In genomic region chr5:137539291-137539801, GRCm38 (mm10) we compare ENCODE assay signal across 15 mouse cellular contexts. TPM values are rescaled to one million over a fixed set of nuclear protein-coding genes. Genes with fewer than 3 reads are reported as not detected.
DNase-seq lines count a peak whose midpoint lies in the region; ATAC-seq and TF ChIP-seq lines count a peak whose summit lies in the region.
"Had no signal": no experiment of that assay in that cellular context is flagged by ENCODE, and none has a peak within 500 bp of the region (broad histone marks: within the 10 kb centered on the region; RNA-seq: fewer than 3 reads in every experiment).

No protein-coding gene starts in this region.

- no peaks in the 10 kb centered on the region for H3K27me3 ChIP-seq in heart, postnatal 0 days (ENCODE audit: control insufficient read depth, insufficient read depth, low read length)
- H3K27me3 ChIP-seq in midbrain, embryonic 14.5 days (ENCODE audit: control insufficient read depth, insufficient read depth, low read length) = no peaks in the 10 kb centered on the region
- no peaks in the 10 kb centered on the region for H3K27me3 ChIP-seq in midbrain, embryonic 15.5 days (replicated peaks)
- H3K27me3 ChIP-seq in forebrain, embryonic 14.5 days (replicated peaks; ENCODE audit: control insufficient read depth, insufficient read depth, low read length) = no peaks in the 10 kb centered on the region
- H3K27me3 ChIP-seq: embryonic facial prominence, embryonic 15.5 days had no signal

- H3K9ac ChIP-seq in heart, postnatal 0 days (replicated peaks; ENCODE audit: low read depth, low read length) = no peak overlapping the region; the same call in 1 of the 2 replicates
- H3K9ac ChIP-seq in midbrain, embryonic 14.5 days (replicated peaks; ENCODE audit: low read length) = no peak overlapping the region
- H3K9ac ChIP-seq in midbrain, embryonic 15.5 days = no peak overlapping the region
- no peak overlapping the region for H3K9ac ChIP-seq in forebrain, embryonic 14.5 days (ENCODE audit: low read length)
- H3K9ac ChIP-seq: embryonic facial prominence, embryonic 15.5 days had no signal

- peak; percentile 25 for DNase-seq in heart, postnatal 0 days (ENCODE audit: low spot score)
- DNase-seq in heart, postnatal 4 days = no peak
- DNase-seq in midbrain, embryonic 14.5 days = peak; percentile 74
- peak; percentile 87 for DNase-seq in cerebellum, adult 11-12 months
- peak; percentile 83 for DNase-seq in forebrain, embryonic 14.5 days (ENCODE audit: low spot score)
- no peak for DNase-seq in yolk sac, embryonic 10.5 days (ENCODE audit: low spot score)

- peak; percentile 51 for ATAC-seq in heart, postnatal 0 days (ENCODE audit: insufficient read depth, low read depth)
- ATAC-seq in midbrain, embryonic 14.5 days (ENCODE audit: low FRiP score, low TSS enrichment) = no peak
- ATAC-seq in midbrain, embryonic 15.5 days (replicated peaks) = no peak
- peak; percentile 37; the same call in 1 of the 2 replicates for ATAC-seq in forebrain, embryonic 14.5 days
- ATAC-seq in erythroblast, adult 5-6 weeks (replicated peaks; ENCODE audit: low FRiP score, poor library complexity, severe bottlenecking) = no peak

- no peak overlapping the region for H3K4me3 ChIP-seq in heart, postnatal 0 days (ENCODE audit: low read depth, low read length)
- H3K4me3 ChIP-seq in midbrain, embryonic 14.5 days (replicated peaks; ENCODE audit: low read depth, low read length) = no peak overlapping the region
- no peak overlapping the region for H3K4me3 ChIP-seq in midbrain, embryonic 15.5 days
- H3K4me3 ChIP-seq in forebrain, embryonic 14.5 days (ENCODE audit: low read depth, low read length) = no peak overlapping the region
- H3K4me3 ChIP-seq: embryonic facial prominence, embryonic 15.5 days; limb, embryonic 10.5 days had no signal

- WGBS in heart, postnatal 0 days = 21% methylated on average over 7 of the region's 7 CpGs
- WGBS in midbrain, embryonic 14.5 days = 54% methylated on average over 7 of the region's 7 CpGs
- 58% methylated on average over 7 of the region's 7 CpGs for WGBS in midbrain, embryonic 15.5 days
- 33% methylated on average over 7 of the region's 7 CpGs for WGBS in forebrain, embryonic 14.5 days

- no peaks in the 10 kb centered on the region for H3K36me3 ChIP-seq in heart, postnatal 0 days (replicated peaks; ENCODE audit: control insufficient read depth, insufficient read depth, low read length)
- no peaks in the 10 kb centered on the region for H3K36me3 ChIP-seq in midbrain, embryonic 14.5 days (ENCODE audit: control insufficient read depth, insufficient read depth, low read length)
- no peaks in the 10 kb centered on the region for H3K36me3 ChIP-seq in midbrain, embryonic 15.5 days (replicated peaks)
- no peaks in the 10 kb centered on the region for H3K36me3 ChIP-seq in forebrain, embryonic 14.5 days (ENCODE audit: control insufficient read depth, insufficient read depth, low read length)
- H3K36me3 ChIP-seq: embryonic facial prominence, embryonic 15.5 days; limb, embryonic 10.5 days had no signal

- TF ChIP-seq EP300 in heart, postnatal 0 days (IDR thresholded peaks at IDR 0.05; ENCODE audit: low read depth) = no peak

- TF ChIP-seq CTCF in heart, postnatal 0 days (IDR thresholded peaks at IDR 0.05; ENCODE audit: low read depth) = no peak

- peak overlapping the region; percentile 17 for H3K4me2 ChIP-seq in heart, postnatal 0 days (ENCODE audit: low read depth, low read length)
- H3K4me2 ChIP-seq in midbrain, embryonic 14.5 days (ENCODE audit: low read length) = no peak overlapping the region
- no peak overlapping the region for H3K4me2 ChIP-seq in midbrain, embryonic 15.5 days
- no peak overlapping the region for H3K4me2 ChIP-seq in forebrain, embryonic 14.5 days (ENCODE audit: low read length)
- H3K4me2 ChIP-seq: embryonic facial prominence, embryonic 15.5 days had no signal

- H3K27ac ChIP-seq in heart, postnatal 0 days (ENCODE audit: low read depth) = no peak overlapping the region
- H3K27ac ChIP-seq in midbrain, embryonic 14.5 days (replicated peaks; ENCODE audit: low read depth, low read length) = no peak overlapping the region
- H3K27ac ChIP-seq in midbrain, embryonic 15.5 days = no peak overlapping the region
- no peak overlapping the region for H3K27ac ChIP-seq in forebrain, embryonic 14.5 days (ENCODE audit: low read depth, low read length)
- H3K27ac ChIP-seq: embryonic facial prominence, embryonic 15.5 days; kidney, postnatal 0 days; limb, embryonic 10.5 days; macrophage had no signal

- H3K9me3 ChIP-seq in heart, postnatal 0 days (replicated peaks; ENCODE audit: control insufficient read depth, low read length) = no peaks in the 10 kb centered on the region
- H3K9me3 ChIP-seq in midbrain, embryonic 14.5 days (ENCODE audit: control insufficient read depth, low read length) = no peaks in the 10 kb centered on the region
- no peaks in the 10 kb centered on the region for H3K9me3 ChIP-seq in midbrain, embryonic 15.5 days
- H3K9me3 ChIP-seq in forebrain, embryonic 14.5 days (replicated peaks; ENCODE audit: control insufficient read depth, low read length) = no peaks in the 10 kb centered on the region
- H3K9me3 ChIP-seq: embryonic facial prominence, embryonic 15.5 days; limb, embryonic 10.5 days had no signal

- peaks cover 4% of the 10 kb centered on the region for H3K4me1 ChIP-seq in heart, postnatal 0 days (ENCODE audit: control insufficient read depth, insufficient read depth)
- no peaks in the 10 kb centered on the region for H3K4me1 ChIP-seq in midbrain, embryonic 14.5 days (ENCODE audit: control insufficient read depth, insufficient read depth, low read length)
- no peaks in the 10 kb centered on the region for H3K4me1 ChIP-seq in midbrain, embryonic 15.5 days
- H3K4me1 ChIP-seq in forebrain, embryonic 14.5 days (ENCODE audit: control insufficient read depth, insufficient read depth, low read length) = peaks cover 5% of the 10 kb centered on the region; the same call in 1 of the 2 replicates
- H3K4me1 ChIP-seq: embryonic facial prominence, embryonic 15.5 days; limb, embryonic 10.5 days had no signal

RNA-seq across cellular contexts. Expression of gene Gnb2, which starts 6.0 kb away (rescaled TPM):
- total RNA-seq in heart, postnatal 0 days (2014; rRNA removed; ENCODE audit: low replicate concordance) = 599 and 872 TPM in 2 replicates
- polyA plus RNA-seq in heart, postnatal 0 days (2015; fragmentation: Nextera tagmentation; extraction: Ambion mirVana) = 301 TPM in 2 replicates
- total RNA-seq in heart, postnatal 4 days (2021) = 100 to 1,000 TPM; 560 to 578 TPM
- 633 and 757 TPM in 2 replicates for polyA plus RNA-seq in midbrain, embryonic 14.5 days (2014; fragmentation: Nextera tagmentation; extraction: Ambion mirVana)
- 525 and 570 TPM in 2 replicates for polyA plus RNA-seq in midbrain, embryonic 15.5 days (2015; fragmentation: Nextera tagmentation; extraction: Ambion mirVana)
- polyA plus RNA-seq in forebrain, embryonic 14.5 days (2014; fragmentation: Nextera tagmentation; extraction: Ambion mirVana) = 598 and 644 TPM in 2 replicates
- 77.0 and 113 TPM in 2 replicates for total RNA-seq in erythroblast, adult 5-6 weeks (2015; ENCODE audit: low replicate concordance)
- 94.2 and 96.3 TPM in 2 replicates for total RNA-seq in erythroblast, adult 5-6 weeks (2017; ENCODE audit: low replicate concordance)

RNA-seq across cellular contexts. Expression of gene Epo, which starts 6.3 kb away (rescaled TPM):
- not detected in 2 replicates for total RNA-seq in heart, postnatal 0 days (2014; rRNA removed; ENCODE audit: low replicate concordance)
- polyA plus RNA-seq in heart, postnatal 0 days (2015; fragmentation: Nextera tagmentation; extraction: Ambion mirVana) = not detected in 2 replicates
- total RNA-seq in heart, postnatal 4 days (2021) = not detected
- not detected in 2 replicates for polyA plus RNA-seq in midbrain, embryonic 14.5 days (2014; fragmentation: Nextera tagmentation; extraction: Ambion mirVana)
- not detected in 2 replicates for polyA plus RNA-seq in midbrain, embryonic 15.5 days (2015; fragmentation: Nextera tagmentation; extraction: Ambion mirVana)
- not detected in 2 replicates for polyA plus RNA-seq in forebrain, embryonic 14.5 days (2014; fragmentation: Nextera tagmentation; extraction: Ambion mirVana)
- not detected in 2 replicates for total RNA-seq in erythroblast, adult 5-6 weeks (2015; ENCODE audit: low replicate concordance)
- not detected in 2 replicates for total RNA-seq in erythroblast, adult 5-6 weeks (2017; ENCODE audit: low replicate concordance)
- total RNA-seq: heart, adult 8-10 months had no signal
- polyA plus RNA-seq: embryonic facial prominence, embryonic 15.5 days; kidney, postnatal 0 days; macrophage; neural tube, embryonic 14.5 days had no signal

RNA-seq across cellular contexts. Expression of gene Actl6b, which starts 14.0 kb away (rescaled TPM):
- total RNA-seq in heart, postnatal 0 days (2014; rRNA removed; ENCODE audit: low replicate concordance) = not detected in 2 replicates
- not detected in 2 replicates for polyA plus RNA-seq in heart, postnatal 0 days (2015; fragmentation: Nextera tagmentation; extraction: Ambion mirVana)
- total RNA-seq in heart, postnatal 4 days (2021) = not detected
- 234 and 291 TPM in 2 replicates for polyA plus RNA-seq in midbrain, embryonic 14.5 days (2014; fragmentation: Nextera tagmentation; extraction: Ambion mirVana)
- polyA plus RNA-seq in midbrain, embryonic 15.5 days (2015; fragmentation: Nextera tagmentation; extraction: Ambion mirVana) = 339 and 342 TPM in 2 replicates
- polyA plus RNA-seq in forebrain, embryonic 14.5 days (2014; fragmentation: Nextera tagmentation; extraction: Ambion mirVana) = 184 and 201 TPM in 2 replicates
- not detected in 2 replicates for total RNA-seq in erythroblast, adult 5-6 weeks (2015; ENCODE audit: low replicate concordance)
- total RNA-seq in erythroblast, adult 5-6 weeks (2017; ENCODE audit: low replicate concordance) = not detected in 2 replicates
- total RNA-seq: ES-E14; heart, adult 8-10 months had no signal
- polyA plus RNA-seq: kidney, postnatal 0 days; limb, embryonic 10.5 days; macrophage had no signal

RNA-seq across cellular contexts. Expression of gene Gigyf1, which starts 21.0 kb away (rescaled TPM):
- total RNA-seq in heart, postnatal 0 days (2014; rRNA removed; ENCODE audit: low replicate concordance) = 12.0 and 17.7 TPM in 2 replicates
- polyA plus RNA-seq in heart, postnatal 0 days (2015; fragmentation: Nextera tagmentation; extraction: Ambion mirVana) = 7.2 TPM in 2 replicates
- 10 to 100 TPM; 30.5 to 32.4 TPM for total RNA-seq in heart, postnatal 4 days (2021)
- polyA plus RNA-seq in midbrain, embryonic 14.5 days (2014; fragmentation: Nextera tagmentation; extraction: Ambion mirVana) = 17.0 and 23.5 TPM in 2 replicates
- polyA plus RNA-seq in midbrain, embryonic 15.5 days (2015; fragmentation: Nextera tagmentation; extraction: Ambion mirVana) = 20.2 and 23.5 TPM in 2 replicates
- 11.5 and 13.0 TPM in 2 replicates for polyA plus RNA-seq in forebrain, embryonic 14.5 days (2014; fragmentation: Nextera tagmentation; extraction: Ambion mirVana)
- total RNA-seq in erythroblast, adult 5-6 weeks (2015; ENCODE audit: low replicate concordance) = 5.6 and 6.1 TPM in 2 replicates
- total RNA-seq in erythroblast, adult 5-6 weeks (2017; ENCODE audit: low replicate concordance) = 5.3 and 8.4 TPM in 2 replicates

RNA-seq across cellular contexts. Expression of gene Tfr2, which starts 30.3 kb away (rescaled TPM):
- total RNA-seq in heart, postnatal 0 days (2014; rRNA removed; ENCODE audit: low replicate concordance) = 0.50 TPM in 1 of 2 replicates, not detected in the other
- polyA plus RNA-seq in heart, postnatal 0 days (2015; fragmentation: Nextera tagmentation; extraction: Ambion mirVana) = 0.07 and 0.12 TPM in 2 replicates
- total RNA-seq in heart, postnatal 4 days (2021) = under 1 TPM in 1 of 2 experiments, not detected in 1; 0.10 TPM
- 4.0 and 5.6 TPM in 2 replicates for polyA plus RNA-seq in midbrain, embryonic 14.5 days (2014; fragmentation: Nextera tagmentation; extraction: Ambion mirVana)
- polyA plus RNA-seq in midbrain, embryonic 15.5 days (2015; fragmentation: Nextera tagmentation; extraction: Ambion mirVana) = 6.2 and 7.9 TPM in 2 replicates
- 1.8 and 1.9 TPM in 2 replicates for polyA plus RNA-seq in forebrain, embryonic 14.5 days (2014; fragmentation: Nextera tagmentation; extraction: Ambion mirVana)
- 11.9 and 16.5 TPM in 2 replicates for total RNA-seq in erythroblast, adult 5-6 weeks (2015; ENCODE audit: low replicate concordance)
- total RNA-seq in erythroblast, adult 5-6 weeks (2017; ENCODE audit: low replicate concordance) = 11.8 and 13.7 TPM in 2 replicates

Comparison
In these comparisons a context has a peak if more than half of its experiments do, and no peak if none do; other contexts are left out.
1. DNase-seq: peak in heart, postnatal 0 days (single experiment), midbrain, embryonic 14.5 days (single experiment), cerebellum, adult 11-12 months (single experiment) and forebrain, embryonic 14.5 days (single experiment); none in heart, postnatal 4 days (single experiment) and yolk sac, embryonic 10.5 days (single experiment).
2. ATAC-seq: peak in heart, postnatal 0 days (single experiment) and forebrain, embryonic 14.5 days (single experiment); none in midbrain, embryonic 14.5 days (single experiment), midbrain, embryonic 15.5 days (single experiment) and erythroblast, adult 5-6 weeks (single experiment).
3. RNA of gene Actl6b, which starts 14.0 kb away (polyA plus RNA-seq): 339 to 342 TPM in midbrain, embryonic 15.5 days, 234 to 291 TPM in midbrain, embryonic 14.5 days and 184 to 201 TPM in forebrain, embryonic 14.5 days; not detected in heart, postnatal 0 days; every median in the first group is over 100 times any median in the second.